Mouse (Mus musculus): ENCODE data around the gene Atp5g3. TPM values are rescaled to one million over a fixed set of nuclear protein-coding genes. Genes with fewer than 3 reads are reported as not detected.
A peak's percentile ranks its signal among the peaks of the same experiment; 100 is the strongest.
"Not testable (repeated sequence)": the region's sequence is repeated elsewhere in the genome, so short reads cannot be mapped to it uniquely, and the experiment has no call there.

Atp5g3 gene
- 92.9 to 108 TPM (median 102 TPM) in 3 replicates for total RNA-seq (2017)

- peak; percentile 94 for ATAC-seq (replicated peaks; ENCODE audit: insufficient number of reproducible peaks, low FRiP score, low TSS enrichment, poor library complexity, severe bottlenecking)
Observed at GRCm38 (mm10) chr2:73911175-73911700, at the start of gene Atp5g3. TSS of gene Atp5g3 (minus strand) at chr2:73911326.

DNA sequence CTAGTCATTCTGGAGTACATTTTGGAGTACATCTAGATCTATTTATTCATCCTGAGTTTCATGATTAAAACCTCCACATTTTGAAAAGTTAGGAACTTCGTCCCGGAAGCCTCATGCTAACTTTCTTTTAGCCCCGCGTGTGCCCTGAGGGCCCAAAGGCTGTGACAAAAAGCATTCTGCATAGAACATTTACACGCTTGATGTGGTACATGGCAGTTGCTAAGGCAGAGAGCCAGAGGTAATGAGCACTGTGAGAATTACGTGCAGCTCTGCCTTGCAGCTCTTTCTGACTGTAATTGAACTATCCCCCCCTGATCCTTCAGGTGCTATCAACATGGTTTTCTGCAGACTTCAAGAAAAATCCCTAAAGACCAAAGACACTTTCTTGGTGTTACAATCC lies 47.2 kb upstream of the Atp5g3 start:
- no peak for ATAC-seq (replicated peaks; ENCODE audit: insufficient number of reproducible peaks, low FRiP score, low TSS enrichment, poor library complexity, severe bottlenecking)

GRCm38 (mm10) chr2:73953612-73954011 lies 42.5 kb upstream of the Atp5g3 start:
- no peak for ATAC-seq (replicated peaks; ENCODE audit: insufficient number of reproducible peaks, low FRiP score, low TSS enrichment, poor library complexity, severe bottlenecking)

DNA sequence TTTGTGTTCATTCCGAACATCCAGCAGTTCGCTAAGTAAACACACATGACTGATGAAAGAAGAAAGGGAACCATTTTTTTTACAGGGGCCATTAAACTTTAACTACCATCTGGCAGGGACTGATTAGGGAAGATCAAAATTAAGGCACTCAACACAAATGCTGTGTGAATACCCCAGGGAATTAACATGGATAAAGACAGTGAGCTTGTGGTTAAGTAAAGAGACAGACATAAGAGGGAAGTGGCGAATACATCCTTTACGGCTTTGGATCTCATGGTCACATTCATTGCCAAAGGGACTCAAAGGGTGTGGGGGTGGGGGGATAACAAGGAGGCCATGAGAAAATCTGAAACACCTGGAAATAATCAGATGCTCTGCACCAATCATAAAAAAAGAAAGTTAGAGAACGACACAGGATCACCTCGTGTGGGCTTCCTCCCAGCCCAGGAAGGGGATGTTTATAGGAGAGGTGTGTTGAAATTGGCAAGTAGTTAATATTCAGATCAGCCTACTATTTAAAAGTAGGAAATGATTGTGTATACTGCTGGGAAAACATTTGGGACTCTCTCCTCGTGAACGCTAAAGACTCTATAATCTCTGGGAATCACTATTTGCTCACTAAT lies 41.6 kb upstream of the Atp5g3 start:
- no peak for ATAC-seq (replicated peaks; ENCODE audit: insufficient number of reproducible peaks, low FRiP score, low TSS enrichment, poor library complexity, severe bottlenecking)

GRCm38 (mm10) chr2:73947360-73947759 lies 36.2 kb upstream of the Atp5g3 start:
- ATAC-seq (replicated peaks; ENCODE audit: insufficient number of reproducible peaks, low FRiP score, low TSS enrichment, poor library complexity, severe bottlenecking), result no peak

DNA sequence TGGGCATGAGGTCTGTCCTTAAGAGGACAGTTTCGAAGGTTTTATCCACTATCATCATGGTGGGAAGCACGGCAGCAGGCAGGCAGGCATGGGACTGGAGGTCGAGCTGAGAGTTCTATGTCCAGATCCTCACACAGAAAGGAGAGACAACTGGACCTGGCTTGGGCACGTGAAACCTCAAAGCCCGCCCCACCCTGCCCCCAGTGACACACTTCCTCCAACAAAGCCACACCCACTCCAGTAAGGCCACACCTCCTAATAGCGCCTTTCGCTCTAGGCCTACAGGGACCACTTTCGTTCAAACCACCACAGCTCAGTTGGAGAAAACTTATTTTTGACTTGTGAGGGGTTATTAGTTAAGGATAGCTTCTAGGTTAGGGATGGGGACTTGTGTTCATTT lies 32.6 kb upstream of the Atp5g3 start:
- ATAC-seq (replicated peaks; ENCODE audit: insufficient number of reproducible peaks, low FRiP score, low TSS enrichment, poor library complexity, severe bottlenecking), result no peak

GRCm38 (mm10) chr2:73942844-73943243 lies 31.7 kb upstream of the Atp5g3 start:
- ATAC-seq (replicated peaks; ENCODE audit: insufficient number of reproducible peaks, low FRiP score, low TSS enrichment, poor library complexity, severe bottlenecking), result no peak

- no peak for ATAC-seq (replicated peaks; ENCODE audit: insufficient number of reproducible peaks, low FRiP score, low TSS enrichment, poor library complexity, severe bottlenecking)
Observed at GRCm38 (mm10) chr2:73941281-73941680, 30.2 kb upstream of the Atp5g3 start.

- no peak for ATAC-seq (replicated peaks; ENCODE audit: insufficient number of reproducible peaks, low FRiP score, low TSS enrichment, poor library complexity, severe bottlenecking)
Observed at GRCm38 (mm10) chr2:73940471-73940870, 29.3 kb upstream of the Atp5g3 start.

- no peak for ATAC-seq (replicated peaks; ENCODE audit: insufficient number of reproducible peaks, low FRiP score, low TSS enrichment, poor library complexity, severe bottlenecking)
Observed at GRCm38 (mm10) chr2:73938896-73939295, 27.8 kb upstream of the Atp5g3 start.

- no peak for ATAC-seq (replicated peaks; ENCODE audit: insufficient number of reproducible peaks, low FRiP score, low TSS enrichment, poor library complexity, severe bottlenecking)
Observed at GRCm38 (mm10) chr2:73932676-73933313, 21.7 kb upstream of the Atp5g3 start.

- ATAC-seq (replicated peaks; ENCODE audit: insufficient number of reproducible peaks, low FRiP score, low TSS enrichment, poor library complexity, severe bottlenecking), result no peak
Observed at GRCm38 (mm10) chr2:73927711-73928110, 16.6 kb upstream of the Atp5g3 start.

- no peak for ATAC-seq (replicated peaks; ENCODE audit: insufficient number of reproducible peaks, low FRiP score, low TSS enrichment, poor library complexity, severe bottlenecking)
Observed at GRCm38 (mm10) chr2:73925539-73925938, 14.4 kb upstream of the Atp5g3 start.

DNA sequence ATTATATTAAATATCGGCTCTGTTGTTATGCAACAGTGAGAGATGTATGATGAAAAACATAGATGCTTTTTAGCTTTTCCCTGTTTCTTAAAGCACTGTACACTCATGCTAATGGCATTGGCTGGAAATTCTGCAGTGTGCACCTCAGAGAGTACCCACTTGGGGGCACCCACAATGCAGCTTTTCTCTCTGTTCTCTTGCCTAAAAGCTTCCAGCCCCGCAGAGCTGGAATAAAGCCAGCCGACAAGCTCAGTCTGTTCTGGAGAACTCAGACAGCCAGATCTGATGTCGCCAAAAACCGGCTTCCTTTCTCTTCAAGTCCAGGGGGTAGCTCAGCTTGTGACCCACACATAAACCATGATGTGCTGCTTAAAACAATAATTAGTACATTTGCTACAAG lies 14.0 kb upstream of the Atp5g3 start:
- ATAC-seq (replicated peaks; ENCODE audit: insufficient number of reproducible peaks, low FRiP score, low TSS enrichment, poor library complexity, severe bottlenecking), result no peak

- ATAC-seq (replicated peaks; ENCODE audit: insufficient number of reproducible peaks, low FRiP score, low TSS enrichment, poor library complexity, severe bottlenecking), result no peak
Observed at GRCm38 (mm10) chr2:73919642-73920041, 8.5 kb upstream of the Atp5g3 start.

- no peak for ATAC-seq (replicated peaks; ENCODE audit: insufficient number of reproducible peaks, low FRiP score, low TSS enrichment, poor library complexity, severe bottlenecking)
Observed at GRCm38 (mm10) chr2:73912264-73912663, 1.1 kb upstream of the Atp5g3 start.

- peak; percentile 38; the same call in 1 of the 2 replicates for ATAC-seq (replicated peaks; ENCODE audit: insufficient number of reproducible peaks, low FRiP score, low TSS enrichment, poor library complexity, severe bottlenecking)
Observed at GRCm38 (mm10) chr2:73910571-73911174, 453 bp downstream of the Atp5g3 start.

DNA sequence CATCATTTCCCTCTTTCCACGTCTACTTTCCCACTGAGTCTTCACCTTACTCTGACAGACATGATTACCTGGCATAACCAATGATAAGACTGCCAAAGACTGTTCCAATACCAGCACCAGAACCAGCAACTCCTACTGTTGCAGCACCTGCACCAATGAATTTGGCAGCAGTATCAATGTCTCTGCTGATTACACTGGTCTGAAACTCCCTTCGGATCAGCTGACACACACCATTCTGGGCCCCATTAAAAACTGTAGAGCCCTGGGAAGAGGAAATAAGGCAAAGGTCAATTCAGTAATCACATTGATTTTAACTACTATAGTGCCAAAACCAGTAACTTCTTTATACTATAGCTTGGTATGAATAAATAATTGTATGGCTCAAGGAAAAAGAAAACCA lies 2.0 kb downstream of the Atp5g3 start:
- ATAC-seq (replicated peaks; ENCODE audit: insufficient number of reproducible peaks, low FRiP score, low TSS enrichment, poor library complexity, severe bottlenecking), result no peak

GRCm38 (mm10) chr2:73904679-73905078 lies 6.4 kb downstream of the Atp5g3 start:
- ATAC-seq (replicated peaks; ENCODE audit: insufficient number of reproducible peaks, low FRiP score, low TSS enrichment, poor library complexity, severe bottlenecking), result not testable (repeated sequence)

DNA sequence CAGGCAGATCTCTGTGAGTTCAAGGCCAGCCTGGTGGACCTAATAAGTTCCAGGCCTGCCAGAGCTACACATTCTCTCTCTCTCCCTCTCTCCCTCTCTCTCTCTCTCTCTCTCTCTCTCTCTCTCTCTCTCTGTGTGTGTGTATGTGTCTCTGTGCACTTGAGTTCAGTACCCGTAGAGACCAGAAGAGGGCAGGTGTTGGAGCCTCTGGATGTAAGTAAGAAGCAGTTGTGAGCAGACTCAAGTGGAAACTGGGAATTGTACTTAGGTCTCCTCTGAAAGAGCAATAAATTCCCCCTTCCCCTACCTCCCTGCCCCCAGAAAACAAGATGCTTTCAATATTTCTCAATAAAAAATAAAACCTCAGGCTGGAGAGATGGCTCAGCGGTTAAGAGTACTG lies 7.6 kb downstream of the Atp5g3 start:
- no peak for ATAC-seq (replicated peaks; ENCODE audit: insufficient number of reproducible peaks, low FRiP score, low TSS enrichment, poor library complexity, severe bottlenecking)

Measured in monocyte, adult 5-6 weeks (primary cell).